Mouse (Mus musculus) forebrain, embryonic 11.5 days (tissue): ENCODE data around the gene Rho. TPM values are rescaled to one million over a fixed set of nuclear protein-coding genes. Genes with fewer than 3 reads are reported as not detected.

Experiments used
- ATAC-seq: fragments of 200-750 bp; cut with Nextera tagmentation; replicated peaks from 2 replicates; pipeline ENCODE4 v1.8.0; 2017; ENCODE audit warnings: moderate TSS enrichment; ENCODE audit not compliant: low FRiP score
- DNase-seq: peaks from one replicate; pipeline ENCODE4 v3.0.0-alpha.2; 2017; ENCODE audit warnings: low spot score
- H3K27ac ChIP-seq: fragments of 300-500 bp; sonication (generic); 2 replicates; pipeline ENCODE4 v1.5.1; 2014; ENCODE audit warnings: low read depth, low read length
- H3K27me3 ChIP-seq: fragments of 300-500 bp; sonication (generic); 2 replicates; pipeline ENCODE4 v1.6.1; 2014; ENCODE audit warnings: mild to moderate bottlenecking, low read length, mixed read lengths; ENCODE audit not compliant: control insufficient read depth, insufficient read depth
- H3K36me3 ChIP-seq: fragments of 300-500 bp; sonication (generic); 2 replicates; pipeline ENCODE4 v1.6.1; 2014; ENCODE audit warnings: mild to moderate bottlenecking, low read length, moderate library complexity, mixed read lengths; ENCODE audit not compliant: control insufficient read depth, insufficient read depth
- H3K4me1 ChIP-seq: fragments of 300-500 bp; sonication (generic); replicated peaks from 2 replicates; pipeline ENCODE4 v1.6.1; 2014; ENCODE audit warnings: low read length, mixed read lengths; ENCODE audit not compliant: control insufficient read depth, insufficient read depth
- H3K4me2 ChIP-seq: fragments of 300-500 bp; sonication (generic); 2 replicates; pipeline ENCODE4 v1.6.1; 2014; ENCODE audit warnings: low read depth, mild to moderate bottlenecking, low read length, moderate library complexity, mixed read lengths; ENCODE audit not compliant: severe bottlenecking
- H3K4me3 ChIP-seq: fragments of 300-500 bp; sonication (generic); 2 replicates; pipeline ENCODE4 v1.5.1; 2014; ENCODE audit warnings: low read depth, low read length
- H3K9ac ChIP-seq: fragments of 300-500 bp; sonication (generic); 2 replicates; pipeline ENCODE4 v1.6.1; 2014; ENCODE audit warnings: low read length
- H3K9me3 ChIP-seq: fragments of 300-500 bp; sonication (generic); 2 replicates; pipeline ENCODE4 v1.6.1; 2016; ENCODE audit warnings: low read length, mixed read lengths; ENCODE audit not compliant: control insufficient read depth
- WGBS: fragments of 180-500 bp; shearing (Covaris S2); extraction: QIAGEN DNeasy Blood & Tissue Kit; methylation state at CpG from one replicate; pipeline ENCODE4 v1.1.7; 2014; 5-methylcytosine and 5-hydroxymethylcytosine counted together
- polyA plus RNA-seq: library from polyadenylated mRNA; unstranded; fragments of >200 nt; fragmentation: Nextera tagmentation; extraction: Ambion mirVana; gene quantifications from 2 replicates; pipeline ENCODE4 v1.2.1, GENCODE M21; 2014

Gene Rho
- polyA plus RNA-seq, 1 experiment from 2014 or later = 0.09 TPM

GRCm38 (mm10) chr6:115919876-115920275 lies 11.7 kb upstream of the Rho start:
- H3K9me3 ChIP-seq = no peaks in the 10 kb centered on the region
- H3K27ac ChIP-seq = no peak overlapping the region
- no peak overlapping the region for H3K4me3 ChIP-seq
- H3K36me3 ChIP-seq = no peaks in the 10 kb centered on the region
- H3K9ac ChIP-seq = no peak overlapping the region
- 92% methylated on average over 5 of the region's 5 CpGs for WGBS
- no peak for DNase-seq
- no peaks in the 10 kb centered on the region for H3K27me3 ChIP-seq
- 0 out of 2 replicates have a peak, but pooled peaks cover 2% of the 10 kb centered on the region for H3K4me1 ChIP-seq
- no peak for ATAC-seq
- H3K4me2 ChIP-seq = no peak overlapping the region

GRCm38 (mm10) chr6:115924829-115925228 lies 6.7 kb upstream of the Rho start:
- H3K4me2 ChIP-seq = no peak overlapping the region
- no peak overlapping the region for H3K9ac ChIP-seq
- no peak overlapping the region for H3K4me3 ChIP-seq
- DNase-seq (no peak), ATAC-seq (no peak)
- 48% methylated on average over 6 of the region's 6 CpGs for WGBS
- no peaks in the 10 kb centered on the region for H3K4me1 ChIP-seq
- H3K27ac ChIP-seq = no peak overlapping the region
- H3K9me3 ChIP-seq = no peaks in the 10 kb centered on the region
- no peaks in the 10 kb centered on the region for H3K36me3 ChIP-seq
- no peaks in the 10 kb centered on the region for H3K27me3 ChIP-seq

- H3K9ac ChIP-seq = no peak overlapping the region
- H3K27ac ChIP-seq = no peak overlapping the region
- H3K4me2 ChIP-seq = no peak overlapping the region
- no peaks in the 10 kb centered on the region for H3K36me3 ChIP-seq
- H3K4me1 ChIP-seq = no peaks in the 10 kb centered on the region
- H3K4me3 ChIP-seq = no peak overlapping the region
- H3K27me3 ChIP-seq = no peaks in the 10 kb centered on the region
- no peak for DNase-seq
- ATAC-seq = no peak
- WGBS = 74% methylated on average over 10 of the region's 10 CpGs
- no peaks in the 10 kb centered on the region for H3K9me3 ChIP-seq
Measured at GRCm38 (mm10) chr6:115926416-115926815, 5.1 kb upstream of the Rho start.

GRCm38 (mm10) chr6:115927292-115928242 lies 4.0 kb upstream of the Rho start:
- Histone ChIP-seq H3K4me3 (no peak overlapping the region), H3K9me3 (no peaks in the 10 kb centered on the region), H3K4me2 (no peak overlapping the region), H3K27ac (no peak overlapping the region), H3K9ac (no peak overlapping the region), H3K36me3 (no peaks in the 10 kb centered on the region), H3K27me3 (no peaks in the 10 kb centered on the region), H3K4me1 (no peaks in the 10 kb centered on the region)
- ATAC-seq (no peak; the same call in 1 of the 2 replicates), DNase-seq (no peak)
- 83% methylated on average over 10 of the region's 10 CpGs for WGBS

- Histone ChIP-seq H3K9ac (no peak overlapping the region), H3K9me3 (no peaks in the 10 kb centered on the region), H3K27ac (no peak overlapping the region), H3K4me3 (no peak overlapping the region), H3K36me3 (no peaks in the 10 kb centered on the region), H3K4me1 (no peaks in the 10 kb centered on the region), H3K4me2 (no peak overlapping the region), H3K27me3 (no peaks in the 10 kb centered on the region)
- ATAC-seq = no peak
- WGBS = 79% methylated on average over 5 of the region's 5 CpGs
- DNase-seq = no peak
Measured at GRCm38 (mm10) chr6:115930018-115930417, 1.5 kb upstream of the Rho start.

GRCm38 (mm10) chr6:115932391-115932790 lies 843 bp downstream of the Rho start:
- DNase-seq (no peak), ATAC-seq (no peak)

GRCm38 (mm10) chr6:115935544-115935943 lies 4.0 kb downstream of the Rho start:
- 87% methylated on average over 8 of the region's 8 CpGs for WGBS

More at GRCm38 (mm10) chr6:115932391-115932790, 843 bp downstream of the Rho start:
- H3K4me2 ChIP-seq = no peak overlapping the region
- no peak overlapping the region for H3K4me3 ChIP-seq
- H3K9me3 ChIP-seq = no peaks in the 10 kb centered on the region
- no peaks in the 10 kb centered on the region for H3K36me3 ChIP-seq
- no peaks in the 10 kb centered on the region for H3K4me1 ChIP-seq
- no peak overlapping the region for H3K9ac ChIP-seq
- no peaks in the 10 kb centered on the region for H3K27me3 ChIP-seq
- 91% methylated on average over 3 of the region's 3 CpGs for WGBS
- H3K27ac ChIP-seq = no peak overlapping the region

GRCm38 (mm10) chr6:115938011-115938410 lies 6.5 kb downstream of the Rho start:
- ATAC-seq (no peak), DNase-seq (no peak)
- H3K9ac ChIP-seq = no peak overlapping the region
- no peaks in the 10 kb centered on the region for H3K27me3 ChIP-seq
- H3K4me2 ChIP-seq = no peak overlapping the region
- no peaks in the 10 kb centered on the region for H3K4me1 ChIP-seq
- WGBS = 83% methylated on average over 2 of the region's 2 CpGs
- H3K36me3 ChIP-seq = no peaks in the 10 kb centered on the region
- H3K9me3 ChIP-seq = no peaks in the 10 kb centered on the region
- H3K4me3 ChIP-seq = no peak overlapping the region
- H3K27ac ChIP-seq = no peak overlapping the region

More at GRCm38 (mm10) chr6:115935544-115935943, 4.0 kb downstream of the Rho start:
- H3K9me3 ChIP-seq = no peaks in the 10 kb centered on the region
- H3K27ac ChIP-seq = no peak overlapping the region
- ATAC-seq = no peak
- no peak overlapping the region for H3K4me3 ChIP-seq
- H3K4me2 ChIP-seq = no peak overlapping the region
- no peaks in the 10 kb centered on the region for H3K36me3 ChIP-seq
- H3K27me3 ChIP-seq = no peaks in the 10 kb centered on the region
- DNase-seq = no peak
- H3K9ac ChIP-seq = no peak overlapping the region
- no peaks in the 10 kb centered on the region for H3K4me1 ChIP-seq

GRCm38 (mm10) chr6:115938798-115939197 lies 7.2 kb downstream of the Rho start:
- H3K4me1 ChIP-seq = no peaks in the 10 kb centered on the region
- H3K27me3 ChIP-seq = no peaks in the 10 kb centered on the region
- 61% methylated on average over 1 of the region's 1 CpGs for WGBS
- no peak overlapping the region for H3K9ac ChIP-seq
- ATAC-seq (no peak), DNase-seq (no peak)
- H3K27ac ChIP-seq = no peak overlapping the region
- H3K4me2 ChIP-seq = no peak overlapping the region
- no peak overlapping the region for H3K4me3 ChIP-seq
- no peaks in the 10 kb centered on the region for H3K36me3 ChIP-seq
- H3K9me3 ChIP-seq = no peaks in the 10 kb centered on the region
